Mouse (Mus musculus) liver, postnatal 0 days (tissue): ENCODE data around the gene Ddr1.

Experiments
- CTCF ChIP-seq: sonication (generic); IDR thresholded peaks from 2 replicates; pipeline ENCODE4 v1.5.1; 2016; ENCODE audit warnings: antibody characterized with exemption, low read depth
- EP300 ChIP-seq: IDR thresholded peaks from 2 replicates; pipeline ENCODE4 v1.6.1; 2016; ENCODE audit warnings: antibody characterized with exemption, low read depth, mild to moderate bottlenecking

- TF ChIP-seq CTCF (no peak), EP300 (no peak)
Measured at GRCm38 (mm10) chr17:35727471-35728205, 23.2 kb upstream of the Ddr1 start.
